Mouse (Mus musculus): ENCODE measurements around the gene Bricd5.

Gene Bricd5

DNA sequence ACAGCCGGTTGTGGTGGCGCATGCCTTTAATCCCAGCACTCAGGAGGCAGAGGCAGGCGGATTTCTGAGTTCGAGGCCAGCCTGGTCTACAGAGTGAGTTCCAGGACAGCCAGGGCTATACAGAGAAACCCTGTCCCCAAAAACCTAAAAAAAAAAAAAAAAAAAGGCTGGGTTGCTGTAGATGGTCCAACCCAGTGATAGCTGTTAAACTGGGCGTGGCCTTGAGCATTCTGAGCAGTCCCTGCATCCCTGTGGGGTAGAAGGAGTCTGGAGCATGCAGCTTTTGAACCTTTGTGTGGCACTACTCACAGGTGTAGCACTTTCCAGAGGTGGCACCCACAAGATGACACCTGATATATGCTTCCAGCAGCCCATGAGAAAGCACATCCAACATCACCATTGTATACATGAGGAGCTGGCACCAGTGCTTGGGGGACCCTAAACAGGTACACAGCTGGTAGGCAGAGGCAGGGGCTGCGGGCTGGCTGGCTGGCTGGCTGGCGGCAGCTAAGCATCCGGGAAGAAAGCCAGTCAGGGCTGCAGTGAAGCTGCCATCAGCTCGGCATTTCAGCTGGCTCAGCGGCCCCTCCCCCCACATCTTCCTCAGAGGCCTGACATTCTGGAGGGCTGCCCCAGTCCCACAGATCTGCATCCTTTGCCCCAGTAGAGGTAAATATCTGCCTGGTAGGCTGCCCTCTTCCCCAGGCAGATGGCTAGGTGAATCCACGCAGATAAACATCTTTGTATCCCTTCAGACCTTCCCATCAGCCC lies 11.6 kb downstream of the Bricd5 start:
- DNase-seq (ENCODE audit: low spot score in 2 of 2): no peak

- no peak for DNase-seq (ENCODE audit: low spot score in 2 of 2)
Measured at GRCm38 (mm10) chr17:24488186-24488661, 14.5 kb downstream of the Bricd5 start, which contains the start of gene Caskin1. Caskin1 (plus strand) TSS chr17:24488601.

- no peak for DNase-seq (ENCODE audit: low spot score in 2 of 2)
Measured at GRCm38 (mm10) chr17:24488662-24489264, 15.1 kb downstream of the Bricd5 start.

- DNase-seq (ENCODE audit: low spot score in 2 of 2): no peak
Measured at GRCm38 (mm10) chr17:24489265-24490030, 15.8 kb downstream of the Bricd5 start.

DNA sequence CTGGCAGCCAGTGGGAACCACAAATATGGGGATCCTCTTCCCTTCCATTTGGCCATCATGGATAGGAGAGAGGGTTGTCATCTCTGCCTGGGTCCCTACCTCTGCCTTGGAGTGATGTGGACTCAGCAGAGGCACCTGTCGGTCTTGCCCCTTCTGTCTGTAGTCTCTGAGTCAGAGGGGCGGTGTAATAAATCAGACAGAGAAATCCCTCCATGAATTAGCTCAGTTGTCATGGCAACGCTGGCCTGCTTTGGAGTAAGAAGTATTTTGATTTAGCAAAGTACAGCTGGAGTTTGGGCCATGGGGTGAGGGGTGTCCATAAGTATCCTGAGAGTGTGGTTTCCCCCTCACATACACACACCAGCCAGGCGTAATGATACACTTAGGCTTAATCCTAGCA lies 16.7 kb downstream of the Bricd5 start:
- DNase-seq (ENCODE audit: low spot score in 2 of 2): no peak

- DNase-seq (ENCODE audit: low spot score in 2 of 2): no peak
Measured at GRCm38 (mm10) chr17:24494627-24495335, 21.1 kb downstream of the Bricd5 start.

GRCm38 (mm10) chr17:24495443-24495842 lies 21.8 kb downstream of the Bricd5 start:
- no peak for DNase-seq (ENCODE audit: low spot score in 2 of 2)

DNA sequence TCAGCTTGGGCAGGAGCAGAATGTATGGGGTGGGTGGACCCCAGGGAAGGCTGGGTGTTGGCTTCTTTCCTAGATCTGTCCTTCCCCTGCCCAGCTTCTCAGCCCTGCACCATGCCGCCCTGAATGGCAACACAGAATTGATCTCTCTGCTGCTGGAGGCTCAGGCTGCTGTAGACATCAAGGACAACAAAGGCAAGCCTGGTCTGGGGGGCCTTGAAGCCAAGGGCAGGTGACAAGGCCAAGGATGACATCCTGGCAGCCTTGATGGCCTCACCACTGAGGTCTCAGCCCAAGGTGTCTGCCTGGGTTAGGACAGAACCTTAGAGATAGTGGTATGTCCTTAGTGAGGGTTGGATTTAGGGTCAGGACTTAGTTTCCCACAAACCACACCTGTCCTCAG lies 22.3 kb downstream of the Bricd5 start:
- no peak for DNase-seq (ENCODE audit: low spot score in 2 of 2)

GRCm38 (mm10) chr17:24502208-24502607 lies 28.5 kb downstream of the Bricd5 start:
- DNase-seq (ENCODE audit: low spot score in 2 of 2): no peak

DNA sequence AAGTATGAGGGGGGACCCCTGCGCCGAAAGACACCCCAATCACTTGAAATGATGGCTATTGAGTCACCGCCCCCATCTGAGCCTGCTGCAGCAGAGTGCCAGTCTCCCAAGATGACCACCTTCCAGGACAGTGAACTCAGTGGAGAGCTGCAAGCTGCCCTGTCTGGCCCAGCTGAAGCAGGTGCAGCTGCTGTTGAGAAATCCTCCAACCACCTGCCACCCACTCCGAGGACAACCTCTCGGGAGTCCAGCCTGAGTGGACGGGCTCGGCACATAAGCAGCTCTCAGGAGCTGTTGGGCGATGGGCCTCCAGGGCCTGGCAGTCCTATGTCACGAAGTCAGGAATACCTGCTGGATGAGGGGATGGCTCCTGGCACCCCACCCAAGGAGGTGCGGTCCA lies 30.4 kb downstream of the Bricd5 start:
- DNase-seq (ENCODE audit: low spot score in 2 of 2): no peak

GRCm38 (mm10) chr17:24505286-24505955 lies 31.7 kb downstream of the Bricd5 start:
- no peak for DNase-seq (ENCODE audit: low spot score in 2 of 2)

DNA sequence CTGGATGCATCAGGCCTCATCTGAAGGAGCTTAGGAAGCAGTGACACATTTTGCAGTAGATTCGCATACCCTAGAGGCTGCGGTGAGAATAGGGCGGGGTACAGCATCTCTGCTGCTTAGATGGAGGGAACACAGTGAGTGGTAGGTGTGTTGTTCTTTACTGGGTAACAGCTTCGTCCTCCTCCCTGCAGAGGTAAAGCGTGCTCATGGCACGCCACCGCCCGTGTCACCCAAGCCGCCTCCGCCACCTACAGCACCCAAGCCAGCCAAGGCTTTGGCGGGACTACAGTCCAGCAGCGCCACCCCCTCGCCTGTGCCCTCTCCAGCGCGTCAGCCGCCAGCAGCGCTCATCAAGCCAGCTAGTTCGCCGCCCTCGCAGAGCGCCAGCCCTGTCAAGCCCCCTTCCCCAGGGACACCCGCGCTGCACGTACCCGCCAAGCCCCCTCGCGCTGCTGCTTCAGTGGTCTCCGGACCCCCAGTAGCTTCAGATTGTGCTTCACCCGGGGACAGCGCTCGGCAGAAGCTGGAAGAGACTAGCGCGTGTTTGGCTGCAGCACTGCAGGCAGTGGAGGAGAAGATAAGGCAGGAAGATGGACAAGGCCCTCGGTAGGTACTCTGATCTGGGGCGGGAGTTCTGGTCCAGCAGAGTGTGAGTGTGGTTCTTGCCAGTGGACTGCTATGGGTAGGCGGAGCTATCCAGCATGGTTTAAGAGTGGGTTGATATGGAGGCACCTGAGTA lies 32.8 kb downstream of the Bricd5 start:
- DNase-seq (ENCODE audit: low spot score in 2 of 2): peak in 1 of 2 experiments; percentile 32

DNA sequence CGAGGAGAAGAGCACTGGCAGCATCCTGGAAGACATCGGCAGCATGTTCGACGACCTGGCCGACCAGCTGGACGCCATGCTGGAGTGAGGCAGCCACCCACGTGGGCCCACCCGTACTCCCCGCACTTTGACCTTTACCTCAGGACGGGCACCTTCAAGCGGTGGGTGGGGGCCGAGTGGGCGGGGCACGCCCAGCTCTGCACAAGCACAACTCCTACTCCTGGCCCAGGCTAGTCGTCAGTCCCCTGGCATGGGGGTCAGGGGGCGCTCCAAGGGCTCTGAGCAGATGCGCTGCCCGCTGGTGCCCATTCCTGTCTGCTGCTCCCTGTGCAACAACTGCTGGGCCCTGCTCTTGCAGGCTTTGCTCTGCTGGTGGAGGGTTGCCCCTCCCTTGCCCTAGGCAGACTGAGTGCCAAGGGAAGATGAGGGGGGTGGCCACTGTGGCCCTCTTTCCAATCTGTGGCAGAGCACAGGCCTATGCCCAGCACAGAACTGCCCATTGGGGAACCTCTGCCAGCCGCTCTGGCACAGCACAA lies 33.5 kb downstream of the Bricd5 start:
- no peak for DNase-seq (ENCODE audit: low spot score in 2 of 2)

GRCm38 (mm10) chr17:24507806-24508460 lies 34.2 kb downstream of the Bricd5 start:
- DNase-seq (ENCODE audit: low spot score in 2 of 2): no peak

DNA sequence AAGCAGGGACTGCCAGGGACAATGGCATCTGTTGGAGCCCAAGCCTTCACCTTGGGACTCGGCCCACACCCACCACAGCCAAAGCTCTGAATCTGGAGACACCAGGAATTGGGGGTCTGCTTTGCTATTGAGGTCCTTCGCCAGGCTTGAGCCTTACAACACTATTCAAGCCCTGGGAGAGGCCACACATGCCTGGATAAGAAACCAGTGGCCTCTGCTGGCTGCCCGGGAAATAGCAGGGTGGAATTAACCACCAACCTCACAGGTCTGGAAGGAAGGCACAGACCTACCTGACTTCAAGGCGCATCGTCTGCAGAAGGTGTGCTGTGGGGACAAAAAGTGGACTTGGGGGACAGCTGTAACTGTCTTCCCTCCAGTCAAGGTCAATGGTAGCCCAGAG lies 39.9 kb downstream of the Bricd5 start:
- peak in 1 of 2 experiments; percentile 66 for DNase-seq (ENCODE audit: low spot score in 2 of 2)

- no peak for DNase-seq (ENCODE audit: low spot score in 2 of 2)
Measured at GRCm38 (mm10) chr17:24514270-24515257, 40.9 kb downstream of the Bricd5 start.

- DNase-seq (ENCODE audit: low spot score in 2 of 2): no peak
Measured at GRCm38 (mm10) chr17:24520450-24520849, 46.8 kb downstream of the Bricd5 start.

DNA sequence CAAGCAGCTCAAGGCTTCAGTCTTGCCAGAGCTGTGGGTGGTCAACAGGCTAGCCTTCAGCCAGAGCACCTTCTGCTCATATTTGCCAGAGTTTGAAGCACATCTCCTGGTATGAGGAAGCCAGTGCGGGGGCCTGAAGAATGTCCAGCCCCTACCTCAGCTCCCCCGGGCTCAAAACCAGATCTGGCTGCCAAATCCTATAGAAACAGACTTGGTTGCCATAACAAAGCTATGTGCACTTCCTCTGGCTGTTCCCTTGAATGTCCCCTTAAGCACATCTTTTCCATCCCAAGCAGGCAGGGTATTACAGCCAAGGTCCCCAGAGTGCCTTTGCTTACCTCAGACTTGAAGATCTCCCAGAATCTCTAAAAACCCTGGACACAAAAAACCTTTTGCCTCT lies 51.0 kb downstream of the Bricd5 start:
- no peak for DNase-seq (ENCODE audit: low spot score in 2 of 2)
